ENCODE assay signal across 10 mouse cellular contexts in genomic region chr14:53881304-53881703, GRCm38 (mm10).
A peak's percentile ranks its signal among the peaks of the same experiment; 100 is the strongest.
DNase-seq lines count a peak whose midpoint lies in the region; ATAC-seq and TF ChIP-seq lines count a peak whose summit lies in the region.
"Had no signal": no experiment of that assay in that cellular context is flagged by ENCODE, and none has a peak within 500 bp of the region (broad histone marks: within the 10 kb centered on the region; RNA-seq: fewer than 3 reads in every experiment).

No protein-coding gene starts in this region.

- peaks cover 13% of the 10 kb centered on the region for H3K27me3 ChIP-seq in Patski
- H3K27me3 ChIP-seq in forebrain, embryonic 16.5 days (replicated peaks; ENCODE audit: control insufficient read depth, insufficient read depth, low read length): no peaks in the 10 kb centered on the region
- no peaks in the 10 kb centered on the region for H3K27me3 ChIP-seq in neural tube, embryonic 13.5 days
- H3K27me3 ChIP-seq: embryonic facial prominence, embryonic 15.5 days had no signal

- CTCF ChIA-PET in Patski (lab: Charles Lee): interaction anchor here (0.8 to 1.0 kb wide), 2 partner anchors 9 to 20 kb away, joined by 3 read pairs; no protein-coding TSS in a partner anchor

- no peaks in the 10 kb centered on the region for H3K9me3 ChIP-seq in forebrain, embryonic 16.5 days (ENCODE audit: control insufficient read depth, low read length)
- no peaks in the 10 kb centered on the region for H3K9me3 ChIP-seq in neural tube, embryonic 13.5 days
- H3K9me3 ChIP-seq: embryonic facial prominence, embryonic 15.5 days; lung, embryonic 15.5 days had no signal

- no peaks in the 10 kb centered on the region for H3K4me1 ChIP-seq in forebrain, embryonic 16.5 days (replicated peaks; ENCODE audit: control insufficient read depth, insufficient read depth, low read length)
- H3K4me1 ChIP-seq in neural tube, embryonic 13.5 days (replicated peaks): no peaks in the 10 kb centered on the region
- H3K4me1 ChIP-seq: embryonic facial prominence, embryonic 15.5 days; lung, embryonic 15.5 days had no signal

- H3K4me2 ChIP-seq in forebrain, embryonic 16.5 days (ENCODE audit: low read length): no peak overlapping the region
- H3K4me2 ChIP-seq in neural tube, embryonic 13.5 days: no peak overlapping the region
- H3K4me2 ChIP-seq: embryonic facial prominence, embryonic 15.5 days; lung, embryonic 15.5 days had no signal

- POLR2A ChIA-PET in Patski (lab: Charles Lee): no interaction called here

- peak; percentile 28 for TF ChIP-seq CTCF in Patski (IDR thresholded peaks at IDR 0.05)

- no peak for ATAC-seq in Patski
- ATAC-seq in forebrain, embryonic 16.5 days: peak; percentile 81
- ATAC-seq in neural tube, embryonic 13.5 days (ENCODE audit: low read depth): peak; percentile 59
- ATAC-seq in monocyte, adult 5-6 weeks (replicated peaks; ENCODE audit: insufficient number of reproducible peaks, low FRiP score, low TSS enrichment, poor library complexity, severe bottlenecking): no peak

- WGBS in forebrain, embryonic 16.5 days: 8% methylated on average over 3 of the region's 3 CpGs
- WGBS in neural tube, embryonic 13.5 days: 16% methylated on average over 3 of the region's 3 CpGs

- DNase-seq in layer of hippocampus, adult 11-12 months (ENCODE audit: low spot score): peak; percentile 6
- no peak for DNase-seq in layer of hippocampus, adult 18-20 months (ENCODE audit: low spot score in 2 of 2)
- no peak for DNase-seq in Patski (ENCODE audit: low read depth, low spot score)
- DNase-seq in cerebellum, adult 9-10 months: no peak
- no peak for DNase-seq in gastrocnemius, postnatal 10 days

- in situ Hi-C loops in Patski (cut with MboI; ENCODE audit: low pct_unique_long_range_greater_than_20kb): no loop called here

- H3K4me3 ChIP-seq in forebrain, embryonic 16.5 days (replicated peaks; ENCODE audit: low read length): no peak overlapping the region
- no peak overlapping the region for H3K4me3 ChIP-seq in neural tube, embryonic 13.5 days
- H3K4me3 ChIP-seq: embryonic facial prominence, embryonic 15.5 days; lung, embryonic 15.5 days had no signal

- H3K36me3 ChIP-seq in forebrain, embryonic 16.5 days (ENCODE audit: control insufficient read depth, insufficient read depth): no peaks in the 10 kb centered on the region
- no peaks in the 10 kb centered on the region for H3K36me3 ChIP-seq in neural tube, embryonic 13.5 days
- H3K36me3 ChIP-seq: embryonic facial prominence, embryonic 15.5 days; lung, embryonic 15.5 days had no signal

- H3K27ac ChIP-seq in forebrain, embryonic 16.5 days (ENCODE audit: low read length): no peak overlapping the region
- H3K27ac ChIP-seq in neural tube, embryonic 13.5 days (replicated peaks): no peak overlapping the region
- H3K27ac ChIP-seq: embryonic facial prominence, embryonic 15.5 days; lung, embryonic 15.5 days had no signal

- H3K9ac ChIP-seq in forebrain, embryonic 16.5 days (replicated peaks; ENCODE audit: low read depth, low read length): no peak overlapping the region
- no peak overlapping the region for H3K9ac ChIP-seq in neural tube, embryonic 13.5 days
- H3K9ac ChIP-seq: embryonic facial prominence, embryonic 15.5 days; lung, embryonic 15.5 days had no signal

Comparison
In these comparisons a context has a peak if more than half of its experiments do, and no peak if none do; other contexts are left out.
1. ATAC-seq: peak in forebrain, embryonic 16.5 days (single experiment) and neural tube, embryonic 13.5 days (single experiment); none in Patski (single experiment) and monocyte, adult 5-6 weeks (single experiment).